Mouse (Mus musculus): ENCODE results near the gene Wnk4. TPM values are rescaled to one million over a fixed set of nuclear protein-coding genes. Genes with fewer than 3 reads are reported as not detected.

Wnk4 gene
- polyA plus RNA-seq, 1 experiment from 2014 or later: 9.9 TPM

- 0 out of 2 replicates have a peak overlapping the region, but pooled peaks have one; percentile 82 for H3K27ac ChIP-seq
- H3K27me3 ChIP-seq: peaks cover 12% of the 10 kb centered on the region
- no peaks in the 10 kb centered on the region for H3K9me3 ChIP-seq
- no peak; the same call in 1 of the 2 replicates for ATAC-seq (ENCODE audit: insufficient number of reproducible peaks, low FRiP score, low TSS enrichment, low read depth)
- peak overlapping the region; percentile 96 for H3K4me2 ChIP-seq
- H3K9ac ChIP-seq: peak overlapping the region; percentile 67
- peaks cover 33% of the 10 kb centered on the region for H3K4me1 ChIP-seq
- no peaks in the 10 kb centered on the region for H3K36me3 ChIP-seq
- WGBS: 6% methylated on average over 7 of the region's 7 CpGs
- peak overlapping the region; percentile 64 for H3K4me3 ChIP-seq
Measured at GRCm38 (mm10) chr11:101246702-101247012, 13.7 kb upstream of the Wnk4 start.

GRCm38 (mm10) chr11:101247521-101248030 is 12.8 kb upstream of the Wnk4 start:
- no peaks in the 10 kb centered on the region for H3K36me3 ChIP-seq
- no peak overlapping the region for H3K9ac ChIP-seq
- H3K9me3 ChIP-seq: no peaks in the 10 kb centered on the region
- WGBS: 79% methylated on average over 6 of the region's 6 CpGs
- peaks cover 33% of the 10 kb centered on the region for H3K4me1 ChIP-seq
- H3K4me2 ChIP-seq: peak overlapping the region; percentile 96; the same call in 1 of the 2 replicates
- ATAC-seq (ENCODE audit: insufficient number of reproducible peaks, low FRiP score, low TSS enrichment, low read depth): no peak
- no peak overlapping the region for H3K27ac ChIP-seq
- H3K27me3 ChIP-seq: peaks cover 12% of the 10 kb centered on the region
- H3K4me3 ChIP-seq: peak overlapping the region; percentile 64; the same call in 1 of the 2 replicates

GRCm38 (mm10) chr11:101248258-101248994 is 11.9 kb upstream of the Wnk4 start:
- Histone ChIP-seq H3K9ac (no peak overlapping the region), H3K4me1 (peaks cover 36% of the 10 kb centered on the region), H3K4me3 (no peak overlapping the region), H3K9me3 (no peaks in the 10 kb centered on the region), H3K27ac (no peak overlapping the region), H3K4me2 (no peak overlapping the region), H3K27me3 (peaks cover 12% of the 10 kb centered on the region), H3K36me3 (no peaks in the 10 kb centered on the region)
- ATAC-seq (ENCODE audit: insufficient number of reproducible peaks, low FRiP score, low TSS enrichment, low read depth): no peak
- 25% methylated on average over 14 of the region's 14 CpGs for WGBS

GRCm38 (mm10) chr11:101251031-101251430 is 9.3 kb upstream of the Wnk4 start:
- Histone ChIP-seq H3K4me2 (no peak overlapping the region), H3K4me3 (no peak overlapping the region), H3K4me1 (peaks cover 33% of the 10 kb centered on the region), H3K9ac (no peak overlapping the region), H3K9me3 (no peaks in the 10 kb centered on the region), H3K27me3 (peaks cover 9% of the 10 kb centered on the region), H3K36me3 (peaks cover 3% of the 10 kb centered on the region; the same call in 1 of the 2 replicates), H3K27ac (no peak overlapping the region)
- ATAC-seq (ENCODE audit: insufficient number of reproducible peaks, low FRiP score, low TSS enrichment, low read depth): no peak
- WGBS: 74% methylated on average over 2 of the region's 2 CpGs

- H3K9me3 ChIP-seq: no peaks in the 10 kb centered on the region
- ATAC-seq (ENCODE audit: insufficient number of reproducible peaks, low FRiP score, low TSS enrichment, low read depth): no peak
- peaks cover under 1% of the 10 kb centered on the region; the same call in 1 of the 2 replicates for H3K27me3 ChIP-seq
- peak overlapping the region; percentile 68 for H3K4me3 ChIP-seq
- peak overlapping the region; percentile 85 for H3K4me2 ChIP-seq
- peaks cover 11% of the 10 kb centered on the region; the same call in 1 of the 2 replicates for H3K36me3 ChIP-seq
- H3K4me1 ChIP-seq: peaks cover 18% of the 10 kb centered on the region
- H3K9ac ChIP-seq: peak overlapping the region; percentile 15
- 7% methylated on average over 7 of the region's 7 CpGs for WGBS
- H3K27ac ChIP-seq: peak overlapping the region; percentile 92
Measured at GRCm38 (mm10) chr11:101252941-101253340, 7.4 kb upstream of the Wnk4 start.

- WGBS: under 1% methylated on average over 40 of the region's 40 CpGs
- Histone ChIP-seq H3K4me1 (peaks cover 20% of the 10 kb centered on the region), H3K36me3 (peaks cover 18% of the 10 kb centered on the region; the same call in 1 of the 2 replicates), H3K4me3 (peak within 1 kb of the TSS; percentile 68), H3K27me3 (no peaks in the 10 kb centered on the region), H3K9me3 (no peaks in the 10 kb centered on the region), H3K27ac (peak within 1 kb of the TSS; percentile 92), H3K9ac (peak within 1 kb of the TSS; percentile 65), H3K4me2 (peak within 1 kb of the TSS; percentile 85)
- peak; percentile 66 for ATAC-seq (ENCODE audit: insufficient number of reproducible peaks, low FRiP score, low TSS enrichment, low read depth)
Measured at GRCm38 (mm10) chr11:101253613-101254389, 6.6 kb upstream of the Wnk4 start, which contains the start of gene Vps25. Gene Vps25 (plus strand): TSS chr11:101253707.

GRCm38 (mm10) chr11:101255826-101256775 is 4.3 kb upstream of the Wnk4 start:
- no peak overlapping the region for H3K27ac ChIP-seq
- H3K9ac ChIP-seq: no peak overlapping the region
- H3K36me3 ChIP-seq: peaks cover 19% of the 10 kb centered on the region; the same call in 1 of the 2 replicates
- no peak for ATAC-seq (ENCODE audit: insufficient number of reproducible peaks, low FRiP score, low TSS enrichment, low read depth)
- no peaks in the 10 kb centered on the region for H3K27me3 ChIP-seq
- no peak overlapping the region for H3K4me2 ChIP-seq
- no peaks in the 10 kb centered on the region for H3K9me3 ChIP-seq
- no peak overlapping the region for H3K4me3 ChIP-seq
- peaks cover 43% of the 10 kb centered on the region for H3K4me1 ChIP-seq
- WGBS: 90% methylated on average over 13 of the region's 13 CpGs

- Histone ChIP-seq H3K4me2 (peak overlapping the region; percentile 97), H3K4me1 (peaks cover 58% of the 10 kb centered on the region), H3K27ac (peak overlapping the region; percentile 77), H3K9ac (no peak overlapping the region), H3K4me3 (peak overlapping the region; percentile 58; the same call in 1 of the 2 replicates), H3K27me3 (peaks cover 25% of the 10 kb centered on the region), H3K9me3 (no peaks in the 10 kb centered on the region), H3K36me3 (peaks cover 19% of the 10 kb centered on the region; the same call in 1 of the 2 replicates)
- 0 out of 2 replicates have a peak, but pooled peaks have one; percentile 0 for ATAC-seq (ENCODE audit: insufficient number of reproducible peaks, low FRiP score, low TSS enrichment, low read depth)
- 16% methylated on average over 6 of the region's 6 CpGs for WGBS
Measured at GRCm38 (mm10) chr11:101259261-101259712, 1.1 kb upstream of the Wnk4 start.

GRCm38 (mm10) chr11:101260826-101261380 is 536 bp downstream of the Wnk4 start:
- Histone ChIP-seq H3K9ac (peak overlapping the region; percentile 61), H3K4me1 (peaks cover 61% of the 10 kb centered on the region), H3K4me2 (peak overlapping the region; percentile 97), H3K9me3 (no peaks in the 10 kb centered on the region), H3K36me3 (peaks cover 18% of the 10 kb centered on the region; the same call in 1 of the 2 replicates), H3K4me3 (peak overlapping the region; percentile 58), H3K27me3 (peaks cover 38% of the 10 kb centered on the region), H3K27ac (peak overlapping the region; percentile 77)
- under 1% methylated on average over 30 of the region's 30 CpGs for WGBS
- ATAC-seq (ENCODE audit: insufficient number of reproducible peaks, low FRiP score, low TSS enrichment, low read depth): no peak; the same call in 1 of the 2 replicates

- Histone ChIP-seq H3K27ac (no peak overlapping the region), H3K4me2 (peak overlapping the region; percentile 97), H3K4me1 (peaks cover 61% of the 10 kb centered on the region), H3K27me3 (peaks cover 48% of the 10 kb centered on the region), H3K9ac (0 out of 2 replicates have a peak overlapping the region, but pooled peaks have one; percentile 7), H3K4me3 (peak overlapping the region; percentile 58), H3K36me3 (0 out of 2 replicates have a peak, but pooled peaks cover 11% of the 10 kb centered on the region), H3K9me3 (no peaks in the 10 kb centered on the region)
- 2% methylated on average over 24 of the region's 24 CpGs for WGBS
- ATAC-seq (ENCODE audit: insufficient number of reproducible peaks, low FRiP score, low TSS enrichment, low read depth): no peak
Measured at GRCm38 (mm10) chr11:101262272-101262967, 2.1 kb downstream of the Wnk4 start.

Data from limb, embryonic 15.5 days (tissue).